Mouse (Mus musculus) embryonic facial prominence, embryonic 15.5 days (tissue): ENCODE measurements around the gene A4galt. TPM values are rescaled to one million over a fixed set of nuclear protein-coding genes. Genes with fewer than 3 reads are reported as not detected.

Source experiments
- ATAC-seq: fragments of 200-750 bp; cut with Nextera tagmentation; 2 replicates; pipeline ENCODE4 v1.8.0; 2017; ENCODE audit warnings: low read depth, moderate TSS enrichment; ENCODE audit not compliant: insufficient number of reproducible peaks, low FRiP score, low TSS enrichment
- H3K27ac ChIP-seq: fragments of 300-500 bp; sonication (generic); replicated peaks from 2 replicates; pipeline ENCODE4 v1.5.1; 2015; ENCODE audit warnings: mild to moderate bottlenecking, inconsistent platforms
- H3K27me3 ChIP-seq: fragments of 300-500 bp; sonication (generic); 2 replicates; pipeline ENCODE4 v1.6.1; 2015; ENCODE audit warnings: inconsistent platforms
- H3K36me3 ChIP-seq: fragments of 300-500 bp; sonication (generic); 2 replicates; pipeline ENCODE4 v1.6.1; 2015; ENCODE audit warnings: mild to moderate bottlenecking, inconsistent platforms
- H3K4me1 ChIP-seq: fragments of 300-500 bp; sonication (generic); 2 replicates; pipeline ENCODE4 v1.6.1; 2015; ENCODE audit warnings: inconsistent platforms
- H3K4me2 ChIP-seq: fragments of 300-500 bp; sonication (generic); replicated peaks from 2 replicates; pipeline ENCODE4 v1.6.1; 2015; ENCODE audit warnings: mild to moderate bottlenecking, inconsistent platforms
- H3K4me3 ChIP-seq: fragments of 300-500 bp; sonication (generic); replicated peaks from 2 replicates; pipeline ENCODE4 v1.5.1; 2015; ENCODE audit warnings: mild to moderate bottlenecking, inconsistent platforms
- H3K9ac ChIP-seq: fragments of 300-500 bp; sonication (generic); 2 replicates; pipeline ENCODE4 v1.6.1; 2015; ENCODE audit warnings: inconsistent platforms
- H3K9me3 ChIP-seq: fragments of 300-500 bp; sonication (generic); replicated peaks from 2 replicates; pipeline ENCODE4 v1.6.1; 2016; ENCODE audit warnings: inconsistent platforms
- WGBS: fragments of 180-500 bp; shearing (Covaris S2); methylation state at CpG from one replicate; pipeline ENCODE4 v1.1.7; 2015; 5-methylcytosine and 5-hydroxymethylcytosine counted together
- polyA plus RNA-seq: library from polyadenylated mRNA; unstranded; fragments of >200 nt; fragmentation: Nextera tagmentation; extraction: Ambion mirVana; gene quantifications from 2 replicates; pipeline ENCODE4 v1.2.1, GENCODE M21; 2015

The A4galt gene
- polyA plus RNA-seq, 1 experiment from 2014 or later: 4.7 TPM

GRCm38 (mm10) chr15:83182351-83182750 is 69.2 kb downstream of the A4galt start:
- no peaks in the 10 kb centered on the region for H3K9me3 ChIP-seq
- 0 out of 2 replicates have a peak, but pooled peaks cover 10% of the 10 kb centered on the region for H3K4me1 ChIP-seq
- H3K27me3 ChIP-seq: no peaks in the 10 kb centered on the region
- H3K36me3 ChIP-seq: no peaks in the 10 kb centered on the region
- H3K9ac ChIP-seq: no peak overlapping the region
- WGBS: 41% methylated on average over 5 of the region's 5 CpGs
- H3K4me2 ChIP-seq: no peak overlapping the region
- H3K27ac ChIP-seq: peak overlapping the region; percentile 63
- no peak for ATAC-seq
- H3K4me3 ChIP-seq: no peak overlapping the region

- no peak for ATAC-seq
- Histone ChIP-seq H3K36me3 (no peaks in the 10 kb centered on the region), H3K4me1 (0 out of 2 replicates have a peak, but pooled peaks cover 10% of the 10 kb centered on the region), H3K27ac (peak overlapping the region; percentile 63), H3K9ac (no peak overlapping the region), H3K9me3 (no peaks in the 10 kb centered on the region), H3K4me2 (no peak overlapping the region), H3K4me3 (no peak overlapping the region), H3K27me3 (no peaks in the 10 kb centered on the region)
- 61% methylated on average over 4 of the region's 4 CpGs for WGBS
Observed at GRCm38 (mm10) chr15:83181800-83182330, 69.7 kb downstream of the A4galt start.

- Histone ChIP-seq H3K27me3 (no peaks in the 10 kb centered on the region), H3K9ac (no peak overlapping the region), H3K4me2 (no peak overlapping the region), H3K4me3 (no peak overlapping the region), H3K36me3 (no peaks in the 10 kb centered on the region), H3K4me1 (0 out of 2 replicates have a peak, but pooled peaks cover 10% of the 10 kb centered on the region), H3K9me3 (no peaks in the 10 kb centered on the region), H3K27ac (no peak overlapping the region)
- ATAC-seq: no peak
- WGBS: 83% methylated on average over 6 of the region's 6 CpGs
Observed at GRCm38 (mm10) chr15:83180004-83180403, 71.6 kb downstream of the A4galt start.

Other genes with a start within 250 kb of the A4galt start
- 5.2 and 6.1 TPM in 2 replicates for gene Nfam1, start 218.5 kb downstream of the A4galt start, polyA plus RNA-seq
- 64.6 and 68.1 TPM in 2 replicates for gene Serhl, start 162.3 kb downstream of the A4galt start, polyA plus RNA-seq
- gene Rrp7a, start 129.0 kb downstream of the A4galt start, polyA plus RNA-seq: 69.5 and 76.2 TPM in 2 replicates
- 142 and 147 TPM in 2 replicates for gene Poldip3, start 102.4 kb downstream of the A4galt start, polyA plus RNA-seq
- 163 and 185 TPM in 2 replicates for gene Cyb5r3, start 79.2 kb downstream of the A4galt start, polyA plus RNA-seq
- 51.1 and 54.1 TPM in 2 replicates for gene Arfgap3, start 98.5 kb upstream of the A4galt start, polyA plus RNA-seq
- gene Pacsin2, start 212.8 kb upstream of the A4galt start, polyA plus RNA-seq: 66.8 and 67.1 TPM in 2 replicates